Mouse (Mus musculus) forebrain, embryonic 16.5 days (tissue): ENCODE measurements at regions not wholly inside any gene's neighbourhood (a gene's known extent, or its start where the extent isn't known, plus 50 kb on each side); places are given as distances from the start of the nearest gene placed in this dataset.

Experiments
- ATAC-seq: fragments of 200-750 bp; cut with Nextera tagmentation; 2 replicates; pipeline ENCODE4 v1.8.0; 2017; ENCODE audit warnings: mild to moderate bottlenecking, moderate library complexity
- H3K27ac ChIP-seq: fragments of 300-500 bp; sonication (generic); 2 replicates; pipeline ENCODE4 v1.5.1; 2014; ENCODE audit warnings: low read length, control low read depth
- H3K27me3 ChIP-seq: fragments of 300-500 bp; sonication (generic); replicated peaks from 2 replicates; pipeline ENCODE4 v1.6.1; 2014; ENCODE audit warnings: low read length; ENCODE audit not compliant: control insufficient read depth, insufficient read depth
- H3K36me3 ChIP-seq: fragments of 300-500 bp; sonication (generic); 2 replicates; pipeline ENCODE4 v1.6.1; 2014; ENCODE audit not compliant: control insufficient read depth, insufficient read depth
- H3K4me1 ChIP-seq: fragments of 300-500 bp; sonication (generic); replicated peaks from 2 replicates; pipeline ENCODE4 v1.6.1; 2014; ENCODE audit warnings: low read length; ENCODE audit not compliant: control insufficient read depth, insufficient read depth
- H3K4me2 ChIP-seq: fragments of 300-500 bp; sonication (generic); 2 replicates; pipeline ENCODE4 v1.6.1; 2014; ENCODE audit warnings: mild to moderate bottlenecking, low read length, control low read depth
- H3K4me3 ChIP-seq: fragments of 300-500 bp; sonication (generic); replicated peaks from 2 replicates; pipeline ENCODE4 v1.5.1; 2014; ENCODE audit warnings: mild to moderate bottlenecking, low read length, control low read depth
- H3K9ac ChIP-seq: fragments of 300-500 bp; sonication (generic); replicated peaks from 2 replicates; pipeline ENCODE4 v1.6.1; 2014; ENCODE audit warnings: low read depth, low read length, control low read depth
- H3K9me3 ChIP-seq: fragments of 300-500 bp; sonication (generic); 2 replicates; pipeline ENCODE4 v1.6.1; 2016; ENCODE audit warnings: low read length; ENCODE audit not compliant: control insufficient read depth
- WGBS: fragments of 180-500 bp; shearing (Covaris S2); extraction: QIAGEN DNeasy Blood & Tissue Kit; methylation state at CpG from one replicate; pipeline ENCODE4 v1.1.7; 2014; 5-methylcytosine and 5-hydroxymethylcytosine counted together

DNA sequence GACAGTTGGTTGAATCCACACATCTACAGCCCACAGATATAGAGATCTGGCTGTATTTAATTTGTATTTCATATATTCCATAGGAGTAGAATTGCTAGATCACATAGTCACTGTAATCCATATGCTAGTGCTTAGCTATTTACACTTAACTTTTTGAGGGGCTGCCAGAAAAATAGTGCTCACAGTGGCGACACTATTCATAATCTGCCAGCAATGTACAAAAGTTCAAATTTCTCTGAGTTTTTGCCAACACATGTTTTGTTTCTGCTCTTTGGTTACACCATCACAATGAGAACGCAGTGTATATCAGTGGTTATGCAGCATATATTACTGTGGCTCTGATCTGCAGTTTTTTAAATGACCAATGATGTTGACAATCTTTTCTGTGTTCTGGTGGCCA lies 175.2 kb downstream of the En1 start:
- no peak overlapping the region for H3K27ac ChIP-seq
- ATAC-seq, result no peak
- H3K9ac ChIP-seq, result no peak overlapping the region
- H3K36me3 ChIP-seq, result no peaks in the 10 kb centered on the region
- no peaks in the 10 kb centered on the region for H3K4me1 ChIP-seq
- no peaks in the 10 kb centered on the region for H3K27me3 ChIP-seq
- WGBS, result 69% methylated on average over 2 of the region's 2 CpGs
- no peaks in the 10 kb centered on the region for H3K9me3 ChIP-seq
- H3K4me3 ChIP-seq, result no peak overlapping the region
- H3K4me2 ChIP-seq, result no peak overlapping the region

DNA sequence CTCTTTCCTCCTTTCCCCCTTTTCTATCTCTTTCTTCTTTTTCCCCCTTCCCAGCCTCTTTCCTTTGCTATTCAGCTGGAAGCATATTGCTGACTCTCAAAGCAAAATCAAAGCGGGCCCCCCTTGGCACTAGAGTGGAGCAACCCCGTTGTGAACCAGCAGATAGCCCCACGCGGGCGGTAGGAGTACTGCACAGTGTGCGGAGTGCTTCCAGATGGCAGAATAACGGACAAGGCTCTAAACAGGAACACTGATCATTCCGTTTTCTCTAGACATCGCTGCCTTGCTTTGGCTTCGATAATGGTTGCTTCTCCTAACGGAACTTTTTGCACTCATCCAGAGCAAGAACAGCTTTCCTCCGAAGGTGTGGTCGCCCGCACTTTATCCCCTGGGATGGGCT lies 193.0 kb downstream of the En1 start:
- no peak overlapping the region for H3K4me3 ChIP-seq
- H3K9me3 ChIP-seq, result no peaks in the 10 kb centered on the region
- H3K36me3 ChIP-seq, result no peaks in the 10 kb centered on the region
- H3K27ac ChIP-seq, result no peak overlapping the region
- no peak overlapping the region for H3K9ac ChIP-seq
- H3K27me3 ChIP-seq, result no peaks in the 10 kb centered on the region
- WGBS, result 73% methylated on average over 14 of the region's 14 CpGs
- no peak overlapping the region for H3K4me2 ChIP-seq
- no peaks in the 10 kb centered on the region for H3K4me1 ChIP-seq
- no peak for ATAC-seq

DNA sequence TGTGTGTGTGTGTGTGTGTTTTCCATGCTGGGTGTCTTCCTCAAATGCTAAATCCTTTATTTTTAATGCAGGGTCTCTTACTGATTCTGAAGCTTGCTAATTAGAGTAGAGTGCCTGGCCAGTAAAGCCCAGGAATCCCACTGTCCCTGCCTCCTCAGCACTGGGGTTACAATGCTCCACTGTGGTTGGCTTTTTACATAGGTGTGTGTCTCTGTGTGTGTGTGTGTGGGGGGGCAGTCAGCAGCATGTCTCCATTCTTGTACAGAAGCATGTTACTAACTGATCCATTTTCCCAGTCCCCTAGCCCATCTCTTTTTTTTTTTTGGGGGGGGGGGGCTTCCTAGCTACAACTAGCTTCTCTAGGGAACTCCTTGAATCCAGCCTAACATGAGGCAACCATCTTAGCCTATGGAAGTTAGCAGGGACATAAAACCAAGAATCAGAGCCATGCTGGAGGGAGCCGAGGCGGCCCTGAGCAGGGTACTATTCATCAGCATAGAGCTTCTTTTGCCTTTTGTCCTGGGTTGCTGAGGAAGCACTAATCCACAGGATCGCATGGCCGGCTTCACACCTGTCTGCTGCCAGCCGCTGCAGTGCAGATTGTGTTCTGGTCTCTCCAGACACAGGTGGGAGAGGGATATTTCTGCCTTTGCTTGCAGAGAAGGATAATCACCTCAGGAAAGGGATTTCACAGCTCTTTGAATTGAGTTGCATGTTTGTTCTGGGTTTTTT lies 199.2 kb downstream of the En1 start:
- 4% methylated on average over 5 of the region's 5 CpGs for WGBS
- peak; percentile 50; the same call in 1 of the 2 replicates for ATAC-seq
- Histone ChIP-seq H3K9me3 (no peaks in the 10 kb centered on the region), H3K36me3 (no peaks in the 10 kb centered on the region), H3K4me3 (no peak overlapping the region), H3K9ac (no peak overlapping the region), H3K27ac (no peak overlapping the region), H3K4me1 (peaks cover 4% of the 10 kb centered on the region; the same call in 1 of the 2 replicates), H3K4me2 (no peak overlapping the region), H3K27me3 (no peaks in the 10 kb centered on the region)

DNA sequence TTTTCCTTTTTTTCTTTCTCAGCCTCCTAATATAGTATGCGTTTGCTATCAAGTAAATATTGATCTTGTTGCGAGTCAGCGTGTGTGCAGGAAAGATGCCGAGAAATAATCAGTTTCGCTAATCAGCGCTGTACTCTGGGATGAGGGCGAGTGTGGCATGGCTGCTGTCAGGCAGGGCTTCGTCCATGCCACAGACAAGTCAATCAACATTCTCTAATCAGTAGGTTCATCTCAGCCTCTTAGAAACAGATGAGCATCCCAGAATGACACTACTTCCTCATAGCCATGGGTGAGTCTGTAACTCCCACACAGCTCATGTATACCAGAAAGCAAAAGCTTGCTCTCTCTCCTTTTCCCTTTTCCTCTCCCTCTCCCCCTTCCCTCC lies 199.8 kb downstream of the En1 start:
- no peak overlapping the region for H3K27ac ChIP-seq
- 73% methylated on average over 8 of the region's 8 CpGs for WGBS
- H3K4me1 ChIP-seq, result peaks cover 4% of the 10 kb centered on the region; the same call in 1 of the 2 replicates
- H3K36me3 ChIP-seq, result no peaks in the 10 kb centered on the region
- H3K4me3 ChIP-seq, result no peak overlapping the region
- no peak for ATAC-seq
- no peak overlapping the region for H3K4me2 ChIP-seq
- H3K9me3 ChIP-seq, result no peaks in the 10 kb centered on the region
- H3K27me3 ChIP-seq, result no peaks in the 10 kb centered on the region
- H3K9ac ChIP-seq, result no peak overlapping the region

GRCm38 (mm10) chr1:120814441-120814840 lies 212.2 kb downstream of the En1 start:
- Histone ChIP-seq H3K36me3 (no peaks in the 10 kb centered on the region), H3K4me3 (no peak overlapping the region), H3K9me3 (no peaks in the 10 kb centered on the region), H3K27ac (no peak overlapping the region), H3K27me3 (no peaks in the 10 kb centered on the region), H3K4me2 (no peak overlapping the region), H3K4me1 (peaks cover 10% of the 10 kb centered on the region), H3K9ac (no peak overlapping the region)
- peak; percentile 43; the same call in 1 of the 2 replicates for ATAC-seq
- 57% methylated on average over 4 of the region's 4 CpGs for WGBS

DNA sequence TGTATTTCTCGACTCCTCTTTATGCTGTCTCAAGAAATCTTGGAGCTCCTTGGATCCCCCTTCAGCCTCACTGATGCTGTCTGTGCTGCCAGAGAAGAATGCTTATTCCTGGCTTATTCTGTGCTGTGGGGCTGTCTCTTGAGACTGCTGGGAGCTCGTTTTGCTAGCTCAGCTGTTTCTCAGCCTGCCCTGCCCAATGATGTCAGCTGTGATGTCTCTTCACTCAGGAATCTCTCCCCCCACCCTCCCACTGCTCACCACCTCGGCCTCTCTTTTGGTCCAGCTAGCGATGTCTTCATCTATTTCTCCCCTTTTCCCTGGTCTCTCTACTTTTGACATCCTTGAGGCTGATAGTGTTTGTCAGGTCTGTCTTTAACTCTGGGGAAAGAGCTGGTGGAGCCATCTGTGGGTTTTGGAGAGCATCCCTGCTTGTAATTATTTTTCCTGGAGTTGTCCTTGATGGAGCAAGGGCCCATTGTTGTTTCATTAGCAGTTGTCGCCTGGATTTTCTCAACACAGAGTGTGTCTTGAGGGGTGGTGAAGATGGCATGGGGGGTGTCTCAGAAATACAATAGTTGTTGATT lies 214.1 kb downstream of the En1 start:
- Histone ChIP-seq H3K9me3 (no peaks in the 10 kb centered on the region), H3K4me1 (peaks cover 10% of the 10 kb centered on the region), H3K36me3 (no peaks in the 10 kb centered on the region), H3K4me2 (no peak overlapping the region), H3K27ac (0 out of 2 replicates have a peak overlapping the region, but pooled peaks have one; percentile 20), H3K4me3 (no peak overlapping the region), H3K9ac (no peak overlapping the region), H3K27me3 (no peaks in the 10 kb centered on the region)
- 42% methylated on average over 5 of the region's 5 CpGs for WGBS
- peak; percentile 47 for ATAC-seq

GRCm38 (mm10) chr1:120817563-120817962 lies 215.3 kb downstream of the En1 start:
- Histone ChIP-seq H3K9ac (no peak overlapping the region), H3K27me3 (no peaks in the 10 kb centered on the region), H3K9me3 (no peaks in the 10 kb centered on the region), H3K4me3 (no peak overlapping the region), H3K4me1 (peaks cover 10% of the 10 kb centered on the region), H3K27ac (no peak overlapping the region), H3K36me3 (no peaks in the 10 kb centered on the region), H3K4me2 (no peak overlapping the region)
- ATAC-seq, result peak; percentile 93
- 0% methylated on average over 1 of the region's 1 CpGs for WGBS

DNA sequence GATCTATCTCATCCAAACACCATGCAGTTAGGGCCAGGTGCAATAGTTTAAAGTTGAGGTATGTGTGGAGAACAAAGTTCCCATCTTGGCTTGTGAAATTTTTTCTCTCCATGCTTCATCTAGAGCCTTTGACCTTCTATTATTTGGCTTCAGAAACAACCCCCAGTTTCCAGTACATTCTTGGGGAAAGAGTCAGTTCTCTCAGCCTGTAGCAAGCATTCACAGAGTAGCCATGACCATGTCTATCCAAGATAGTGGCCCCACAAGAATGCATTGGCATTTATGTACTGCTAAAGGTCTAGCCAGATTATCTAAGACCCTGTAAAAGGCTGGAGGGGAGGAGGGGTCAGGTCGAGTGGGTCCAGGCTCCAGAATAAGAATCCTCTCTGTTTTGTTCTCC lies 229.8 kb downstream of the En1 start:
- H3K9ac ChIP-seq, result no peak overlapping the region
- no peak overlapping the region for H3K4me2 ChIP-seq
- H3K4me1 ChIP-seq, result no peaks in the 10 kb centered on the region
- WGBS, result 80% methylated on average over 1 of the region's 1 CpGs
- H3K9me3 ChIP-seq, result no peaks in the 10 kb centered on the region
- no peak overlapping the region for H3K4me3 ChIP-seq
- no peaks in the 10 kb centered on the region for H3K27me3 ChIP-seq
- ATAC-seq, result no peak
- H3K27ac ChIP-seq, result no peak overlapping the region
- H3K36me3 ChIP-seq, result no peaks in the 10 kb centered on the region

GRCm38 (mm10) chr1:120842596-120842995 lies 240.4 kb downstream of the En1 start:
- Histone ChIP-seq H3K4me2 (no peak overlapping the region), H3K27ac (no peak overlapping the region), H3K4me3 (no peak overlapping the region), H3K27me3 (no peaks in the 10 kb centered on the region), H3K36me3 (no peaks in the 10 kb centered on the region), H3K9ac (no peak overlapping the region), H3K9me3 (no peaks in the 10 kb centered on the region), H3K4me1 (no peaks in the 10 kb centered on the region)
- no peak for ATAC-seq
- WGBS, result 62% methylated on average over 7 of the region's 7 CpGs
